Mouse (Mus musculus) embryonic facial prominence, embryonic 13.5 days (tissue): ENCODE measurements at regions not wholly inside any gene's neighbourhood (a gene's known extent, or its start where the extent isn't known, plus 50 kb on each side); places are given as distances from the start of the nearest gene placed in this dataset.
A peak's percentile ranks its signal among the peaks of the same experiment; 100 is the strongest.

Source experiments
- ATAC-seq: fragments of 200-750 bp; cut with Nextera tagmentation; 2 replicates; pipeline ENCODE4 v1.8.0; 2017; ENCODE audit warnings: low read depth; ENCODE audit not compliant: insufficient number of reproducible peaks, insufficient read depth, low FRiP score, low TSS enrichment
- H3K27ac ChIP-seq: fragments of 300-500 bp; sonication (generic); 2 replicates; pipeline ENCODE4 v1.5.1; 2015; ENCODE audit warnings: moderate library complexity, mild to moderate bottlenecking, inconsistent platforms
- H3K27me3 ChIP-seq: fragments of 300-500 bp; sonication (generic); 2 replicates; pipeline ENCODE4 v1.6.1; 2015; ENCODE audit warnings: mild to moderate bottlenecking, inconsistent platforms
- H3K36me3 ChIP-seq: fragments of 300-500 bp; sonication (generic); 2 replicates; pipeline ENCODE4 v1.6.1; 2015; ENCODE audit warnings: mild to moderate bottlenecking, inconsistent platforms
- H3K4me1 ChIP-seq: fragments of 300-500 bp; sonication (generic); 2 replicates; pipeline ENCODE4 v1.6.1; 2015; ENCODE audit warnings: inconsistent platforms
- H3K4me2 ChIP-seq: fragments of 300-500 bp; sonication (generic); 2 replicates; pipeline ENCODE4 v1.6.1; 2015; ENCODE audit warnings: moderate library complexity, mild to moderate bottlenecking, inconsistent platforms
- H3K4me3 ChIP-seq: fragments of 300-500 bp; sonication (generic); 2 replicates; pipeline ENCODE4 v1.5.1; 2015; ENCODE audit warnings: mild to moderate bottlenecking, inconsistent platforms
- H3K9ac ChIP-seq: fragments of 300-500 bp; sonication (generic); 2 replicates; pipeline ENCODE4 v1.6.1; 2015; ENCODE audit warnings: mild to moderate bottlenecking, inconsistent platforms
- H3K9me3 ChIP-seq: fragments of 300-500 bp; sonication (generic); 2 replicates; pipeline ENCODE4 v1.6.1; 2016; ENCODE audit warnings: inconsistent platforms
- WGBS: fragments of 180-500 bp; shearing (Covaris S2); methylation state at CpG from one replicate; pipeline ENCODE4 v1.1.7; 2015; ENCODE audit warnings: mixed read lengths; 5-methylcytosine and 5-hydroxymethylcytosine counted together

- Histone ChIP-seq H3K4me2 (no peak overlapping the region), H3K9me3 (no peaks in the 10 kb centered on the region), H3K27ac (no peak overlapping the region), H3K9ac (no peak overlapping the region), H3K36me3 (no peaks in the 10 kb centered on the region), H3K4me3 (no peak overlapping the region), H3K4me1 (peaks cover 19% of the 10 kb centered on the region), H3K27me3 (peaks cover 17% of the 10 kb centered on the region)
- no peak for ATAC-seq
- WGBS, result 20% methylated on average over 14 of the region's 14 CpGs
Measured at GRCm38 (mm10) chr6:71050754-71051213, 93.5 kb downstream of the Thnsl2 start.

GRCm38 (mm10) chr6:71057209-71057858 is 86.9 kb downstream of the Thnsl2 start:
- H3K4me2 ChIP-seq, result no peak overlapping the region
- peaks cover 6% of the 10 kb centered on the region for H3K4me1 ChIP-seq
- no peaks in the 10 kb centered on the region for H3K36me3 ChIP-seq
- WGBS, result 34% methylated on average over 6 of the region's 6 CpGs
- H3K9ac ChIP-seq, result no peak overlapping the region
- no peak overlapping the region for H3K27ac ChIP-seq
- H3K27me3 ChIP-seq, result no peaks in the 10 kb centered on the region
- ATAC-seq, result no peak
- peaks cover 4% of the 10 kb centered on the region; the same call in 1 of the 2 replicates for H3K9me3 ChIP-seq
- H3K4me3 ChIP-seq, result no peak overlapping the region

DNA sequence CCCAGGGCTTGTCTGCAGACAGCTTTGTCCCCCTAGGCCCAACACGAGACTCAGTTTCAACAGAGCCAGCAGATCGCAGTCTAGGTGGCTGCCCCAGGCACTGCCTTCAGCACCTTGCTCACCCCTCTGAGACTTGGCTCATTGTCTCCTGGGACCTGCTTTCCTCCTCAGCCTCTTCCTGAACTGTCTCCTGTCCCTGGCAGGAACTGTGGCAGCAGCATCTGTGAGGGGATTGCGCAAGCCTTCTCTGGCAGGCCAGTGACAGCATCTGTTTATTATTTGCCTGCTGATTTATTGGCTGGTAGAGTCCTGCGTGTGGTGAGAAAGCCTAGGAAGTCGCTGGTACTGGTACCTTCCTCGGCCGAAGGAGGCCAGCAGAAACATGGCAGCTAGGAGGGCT is 84.1 kb downstream of the Thnsl2 start:
- H3K36me3 ChIP-seq, result no peaks in the 10 kb centered on the region
- no peak overlapping the region for H3K9ac ChIP-seq
- H3K9me3 ChIP-seq, result peaks cover 4% of the 10 kb centered on the region; the same call in 1 of the 2 replicates
- ATAC-seq, result 0 out of 2 replicates have a peak, but pooled peaks have one; percentile 56
- H3K4me1 ChIP-seq, result peaks cover 6% of the 10 kb centered on the region
- no peak overlapping the region for H3K4me3 ChIP-seq
- H3K27me3 ChIP-seq, result no peaks in the 10 kb centered on the region
- H3K4me2 ChIP-seq, result no peak overlapping the region
- WGBS, result 36% methylated on average over 7 of the region's 7 CpGs
- H3K27ac ChIP-seq, result no peak overlapping the region

DNA sequence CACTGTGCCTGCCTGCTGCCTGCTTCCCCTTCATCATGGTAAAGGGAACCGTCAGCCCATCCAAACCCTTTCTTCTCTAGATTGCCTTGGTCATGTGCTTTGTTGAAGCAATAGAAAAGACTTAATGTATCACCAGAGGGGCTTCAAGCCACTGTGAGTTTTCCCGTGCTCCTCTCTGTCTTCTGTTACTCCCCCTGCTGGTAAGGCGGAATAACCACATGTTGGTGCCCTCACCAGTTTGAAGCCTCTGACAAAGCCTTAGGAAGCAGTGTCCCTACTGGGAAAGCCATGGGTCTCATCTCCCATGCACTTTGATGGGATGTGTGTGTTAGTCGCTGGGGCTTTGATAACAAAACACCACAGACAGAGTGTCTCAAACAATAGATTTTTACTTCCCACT is 81.3 kb downstream of the Thnsl2 start:
- WGBS, result 73% methylated on average over 4 of the region's 4 CpGs
- Histone ChIP-seq H3K27ac (no peak overlapping the region), H3K4me3 (no peak overlapping the region), H3K4me1 (peaks cover 6% of the 10 kb centered on the region), H3K9ac (no peak overlapping the region), H3K4me2 (no peak overlapping the region), H3K27me3 (no peaks in the 10 kb centered on the region), H3K9me3 (peaks cover 4% of the 10 kb centered on the region; the same call in 1 of the 2 replicates), H3K36me3 (no peaks in the 10 kb centered on the region)
- ATAC-seq, result no peak

DNA sequence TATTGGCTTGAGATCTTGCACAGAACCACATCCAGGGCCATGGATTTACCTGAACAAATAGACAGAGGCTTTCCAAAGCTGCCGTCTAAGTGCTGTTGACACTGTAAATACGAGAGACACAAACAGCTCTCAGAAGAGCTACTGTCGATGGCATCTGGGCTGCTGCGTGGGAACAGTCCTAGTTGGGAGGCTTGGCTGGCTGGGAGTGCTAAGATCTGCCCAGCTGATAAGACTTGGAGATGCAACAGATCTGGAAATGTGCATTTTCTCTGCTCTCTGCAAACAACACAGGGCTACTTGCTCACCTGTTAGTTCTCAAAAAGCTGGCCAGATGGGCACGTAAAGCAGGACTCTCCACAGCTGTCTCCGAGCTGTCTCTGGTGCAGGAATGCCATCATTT is 78.8 kb downstream of the Thnsl2 start:
- Histone ChIP-seq H3K9ac (no peak overlapping the region), H3K27ac (no peak overlapping the region), H3K4me1 (no peaks in the 10 kb centered on the region), H3K4me2 (no peak overlapping the region), H3K36me3 (no peaks in the 10 kb centered on the region), H3K4me3 (no peak overlapping the region), H3K9me3 (peaks cover 4% of the 10 kb centered on the region; the same call in 1 of the 2 replicates), H3K27me3 (no peaks in the 10 kb centered on the region)
- WGBS, result 55% methylated on average over 6 of the region's 6 CpGs
- no peak for ATAC-seq

DNA sequence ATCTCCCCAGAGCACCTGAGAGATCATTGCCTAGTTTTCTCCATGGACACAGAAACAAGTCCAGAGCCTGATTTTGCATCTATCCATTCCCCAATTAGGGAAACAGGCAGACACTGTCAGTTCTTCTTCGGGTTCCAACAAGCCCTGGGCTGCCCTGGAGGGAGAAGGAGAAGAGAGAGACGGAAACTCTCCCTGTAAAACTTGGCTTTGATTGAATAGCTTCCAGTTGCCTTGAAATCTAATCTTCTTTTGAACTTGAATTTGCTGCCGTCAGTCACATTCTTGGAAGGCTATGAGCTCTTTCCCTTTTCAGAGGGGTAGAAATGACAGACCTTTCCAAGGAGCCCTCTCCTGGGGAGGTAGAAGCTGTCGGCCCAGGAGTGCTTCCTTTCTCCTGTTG is 75.0 kb downstream of the Thnsl2 start:
- Histone ChIP-seq H3K4me1 (peaks cover 1% of the 10 kb centered on the region; the same call in 1 of the 2 replicates), H3K27me3 (no peaks in the 10 kb centered on the region), H3K36me3 (no peaks in the 10 kb centered on the region), H3K27ac (no peak overlapping the region), H3K9ac (no peak overlapping the region), H3K9me3 (no peaks in the 10 kb centered on the region), H3K4me2 (no peak overlapping the region), H3K4me3 (no peak overlapping the region)
- 14% methylated on average over 4 of the region's 4 CpGs for WGBS
- ATAC-seq, result no peak

DNA sequence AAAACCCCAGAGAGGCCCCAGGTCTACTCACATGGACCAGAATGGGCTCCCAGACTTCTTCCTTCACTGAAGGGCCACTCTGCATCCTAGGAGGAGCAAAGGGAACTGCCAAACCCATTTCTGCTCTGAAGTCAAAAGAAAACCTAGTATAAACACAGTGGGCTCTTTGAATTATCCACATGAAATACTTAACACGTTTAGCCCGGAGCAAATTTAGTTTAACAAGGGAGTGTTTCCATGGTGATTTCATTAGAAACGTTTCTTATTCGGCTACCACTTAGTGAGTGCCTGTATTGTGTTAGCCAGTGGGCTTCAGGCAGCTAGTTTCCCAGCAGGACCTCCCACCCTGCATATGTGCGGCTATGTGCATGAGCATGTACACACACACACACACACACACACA is 69.4 kb downstream of the Thnsl2 start:
- H3K27me3 ChIP-seq, result no peaks in the 10 kb centered on the region
- no peak overlapping the region for H3K27ac ChIP-seq
- H3K36me3 ChIP-seq, result no peaks in the 10 kb centered on the region
- no peak overlapping the region for H3K9ac ChIP-seq
- no peak overlapping the region for H3K4me3 ChIP-seq
- H3K9me3 ChIP-seq, result no peaks in the 10 kb centered on the region
- no peak overlapping the region for H3K4me2 ChIP-seq
- ATAC-seq, result peak; percentile 71
- 8% methylated on average over 5 of the region's 5 CpGs for WGBS
- peaks cover 13% of the 10 kb centered on the region for H3K4me1 ChIP-seq
